In the genomic region with DNA sequence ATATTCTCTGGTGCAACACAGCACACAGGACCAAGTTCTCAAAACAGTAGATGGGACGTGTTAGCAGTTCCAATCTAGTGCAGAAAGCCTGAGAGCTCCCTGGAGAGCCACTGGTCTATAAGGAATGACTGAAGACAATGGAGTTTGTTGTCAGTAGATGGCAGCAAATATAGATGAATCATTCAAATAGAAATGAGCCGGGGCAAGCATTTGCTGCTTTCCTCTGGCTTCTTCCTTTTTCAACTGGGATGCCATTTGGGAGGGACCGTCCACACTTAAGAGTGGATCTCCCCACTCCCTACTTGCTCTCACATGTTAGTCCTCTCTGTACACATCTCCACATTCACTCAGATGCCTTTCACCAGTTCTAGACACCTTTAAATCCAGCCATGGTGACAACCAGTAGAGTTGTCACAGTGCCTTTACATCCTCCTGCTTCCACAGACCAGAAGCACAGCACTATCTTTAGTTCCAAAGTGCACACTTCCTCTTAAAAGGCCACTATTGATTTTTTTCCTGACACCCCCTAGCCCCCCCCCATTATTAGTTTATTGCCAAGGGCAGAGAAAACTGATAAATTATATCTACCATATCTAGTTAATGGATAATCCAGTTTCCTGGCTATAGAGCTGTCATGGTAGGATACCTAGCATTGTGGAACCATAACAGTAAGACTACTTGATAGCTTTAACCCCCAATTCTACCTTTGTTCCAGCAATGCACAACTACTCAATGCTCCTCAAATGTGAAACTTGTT, we compare ENCODE assay signal across 8 mouse cellular contexts.
DNase-seq lines count a peak whose midpoint lies in the region; ATAC-seq lines count a peak whose summit lies in the region.

No protein-coding gene starts in this region.

- DNase-seq in frontal cortex, postnatal 36 days (ENCODE audit: low spot score in 2 of 2), result no peak
- peak; percentile 9 for DNase-seq in thymus, postnatal 14 days
- no peak for DNase-seq in thymus, postnatal 25 days
- peak; percentile 1 for DNase-seq in heart, postnatal 25 days (ENCODE audit: low spot score)
- peak; percentile 4 for DNase-seq in mesoderm, embryonic 11.5 days (ENCODE audit: low read depth, low spot score)
- no peak for DNase-seq in spleen, postnatal 14 days (ENCODE audit: low spot score in 2 of 2)

- ATAC-seq in frontal cortex, adult (ENCODE audit: low TSS enrichment), result peak; percentile 67; the same call in 1 of the 2 replicates
- ATAC-seq in granulocyte monocyte progenitor cell, adult 5-6 weeks (replicated peaks; ENCODE audit: poor library complexity, severe bottlenecking), result no peak

- intact Hi-C loops in heart, postnatal 25 days (cut with DNase I), result loop anchor here (1.0 to 2.0 kb wide), 2 partner anchors 150 to 183 kb away; no protein-coding TSS in a partner anchor

Comparison
In these comparisons a context has a peak if more than half of its experiments do, and no peak if none do; other contexts are left out.
1. DNase-seq: peak in thymus, postnatal 14 days (single experiment), heart, postnatal 25 days (single experiment) and mesoderm, embryonic 11.5 days (single experiment); none in frontal cortex, postnatal 36 days (0 of 2), thymus, postnatal 25 days (single experiment) and spleen, postnatal 14 days (0 of 2).